Mouse (Mus musculus): ENCODE measurements at regions not wholly inside any gene's neighbourhood (a gene's known extent, or its start where the extent isn't known, plus 50 kb on each side); places are given as distances from the start of the nearest gene placed in this dataset.

DNA sequence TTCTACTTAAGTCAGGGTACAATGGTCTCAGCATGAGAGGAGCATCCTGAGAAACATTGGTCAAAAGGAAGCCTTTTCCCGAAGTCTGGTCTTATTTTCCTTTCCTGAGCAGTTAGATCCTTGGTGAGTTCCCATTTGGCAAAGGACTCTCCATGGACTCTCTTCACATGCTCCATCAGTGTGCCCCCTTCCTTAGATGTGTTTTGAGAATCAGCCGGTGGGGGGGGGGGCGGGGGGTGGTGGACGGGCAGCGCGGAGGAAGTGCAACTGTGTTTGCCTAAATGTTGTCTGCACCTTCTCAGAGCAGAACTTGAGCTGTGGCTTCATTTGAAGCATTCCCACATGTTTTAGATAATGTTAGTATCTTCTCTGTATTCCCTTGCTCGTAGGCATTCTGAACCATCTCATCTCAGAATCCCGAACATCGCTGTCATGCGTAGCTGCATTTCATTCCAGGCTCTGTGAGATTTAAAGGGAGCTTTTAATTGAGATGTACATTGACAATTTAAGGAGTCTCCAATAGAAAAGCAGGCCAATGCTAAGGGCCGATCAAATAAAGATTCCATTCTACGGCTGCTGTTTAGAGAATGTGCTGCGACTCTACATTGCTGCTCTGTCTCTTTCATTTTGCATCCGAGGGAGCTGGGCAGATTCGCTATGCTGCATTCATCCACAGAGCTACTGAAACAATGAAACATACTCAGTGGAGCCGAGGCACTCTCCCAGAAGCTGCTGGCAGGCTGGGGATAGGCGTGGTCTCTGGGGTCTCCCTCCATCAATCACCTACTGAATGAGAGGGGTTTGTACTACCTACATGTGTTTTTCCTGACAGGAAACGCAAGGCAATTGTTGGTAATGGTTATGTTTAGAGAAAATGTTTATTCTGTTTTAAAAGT lies 92.9 kb downstream of the Pax1 start:
- Histone ChIP-seq H3K27ac (replicated peaks; ENCODE audit: low read depth, low read length) (no peak overlapping the region), H3K9me3 (ENCODE audit: control insufficient read depth, low read length) (no peaks in the 10 kb centered on the region), H3K4me1 (ENCODE audit: control insufficient read depth, insufficient read depth, low read length) (peaks cover 4% of the 10 kb centered on the region; the same call in 1 of the 2 replicates), H3K4me3 (replicated peaks; ENCODE audit: low read length) (no peak overlapping the region), H3K36me3 (ENCODE audit: control insufficient read depth, insufficient read depth, low read length) (no peaks in the 10 kb centered on the region), H3K9ac (ENCODE audit: low read depth, low read length, severe bottlenecking) (no peak overlapping the region), H3K27me3 (ENCODE audit: control insufficient read depth, insufficient read depth, low read length) (no peaks in the 10 kb centered on the region), H3K4me2 (replicated peaks; ENCODE audit: low read depth, low read length, severe bottlenecking) (no peak overlapping the region)
- ATAC-seq (ENCODE audit: low FRiP score, low read depth) (no peak), DNase-seq (ENCODE audit: low spot score) (no peak)
- no peak for TF ChIP-seq POLR2A (IDR thresholded peaks at IDR 0.05; ENCODE audit: borderline replicate concordance, extremely low read depth, insufficient read depth, insufficient read length)
- WGBS = 71% methylated on average over 18 of the region's 18 CpGs

Measured in limb, embryonic 14.5 days (tissue).